Mouse (Mus musculus) urinary bladder, postnatal 14 days (tissue): ENCODE data around the gene Sirt4.
A peak's percentile ranks its signal among the peaks of the same experiment; 100 is the strongest.
"Not testable (repeated sequence)": the region's sequence is repeated elsewhere in the genome, so short reads cannot be mapped to it uniquely, and the experiment has no call there.

Experiments used
- DNase-seq: peaks from one replicate; pipeline ENCODE4 v3.0.0; 2021; ENCODE audit warnings: low spot score

Gene Sirt4

DNA sequence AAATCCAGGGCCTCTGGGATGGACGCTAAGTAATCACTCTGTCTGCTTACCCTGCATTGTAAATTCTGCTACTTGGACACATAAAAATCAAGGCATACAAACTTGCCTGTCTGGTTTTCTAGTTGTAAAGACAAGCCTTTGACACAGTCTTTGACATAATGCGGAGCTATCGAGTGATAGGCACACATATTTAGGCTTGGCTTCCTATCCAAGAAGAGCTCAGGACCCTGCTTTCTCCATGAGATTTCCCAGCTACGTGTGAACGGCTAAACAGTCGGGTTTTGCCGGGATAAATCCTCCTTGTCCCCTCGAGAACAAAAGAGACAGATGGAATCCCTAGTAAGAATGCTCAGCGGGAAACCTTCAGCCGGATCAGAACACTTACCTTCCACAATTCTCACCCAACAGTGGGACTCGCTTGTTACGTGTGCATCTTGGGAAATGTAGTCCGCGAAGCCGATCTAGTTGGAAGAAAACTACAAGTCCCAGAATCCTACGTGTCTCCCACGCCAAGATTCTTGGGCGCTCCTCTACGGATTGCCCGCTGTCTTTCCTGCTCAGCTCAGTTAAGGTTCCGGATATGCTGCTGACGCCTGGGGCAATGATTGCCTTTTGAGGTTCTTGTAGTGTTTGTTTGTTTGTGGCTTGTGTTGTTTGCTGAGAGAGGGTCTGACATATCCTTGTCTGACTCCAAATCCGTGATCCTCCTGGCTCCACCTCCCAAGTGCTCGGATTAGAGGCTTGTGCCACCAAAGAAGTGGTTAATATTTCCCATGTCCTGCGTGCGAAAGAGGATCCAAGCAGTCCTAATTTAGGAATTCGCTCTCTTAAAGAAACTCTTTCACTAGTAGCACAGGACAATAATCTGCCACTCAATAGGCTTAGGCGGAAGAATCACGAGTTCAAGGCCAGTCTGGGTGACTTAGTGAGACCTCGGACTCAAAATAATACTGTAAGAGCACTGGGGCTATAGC lies at the start of gene Sirt4:
TSS of gene Sirt4 (minus strand) at position 779 of the 974 bp plus-strand sequence.
- DNase-seq: peak; percentile 82

DNA sequence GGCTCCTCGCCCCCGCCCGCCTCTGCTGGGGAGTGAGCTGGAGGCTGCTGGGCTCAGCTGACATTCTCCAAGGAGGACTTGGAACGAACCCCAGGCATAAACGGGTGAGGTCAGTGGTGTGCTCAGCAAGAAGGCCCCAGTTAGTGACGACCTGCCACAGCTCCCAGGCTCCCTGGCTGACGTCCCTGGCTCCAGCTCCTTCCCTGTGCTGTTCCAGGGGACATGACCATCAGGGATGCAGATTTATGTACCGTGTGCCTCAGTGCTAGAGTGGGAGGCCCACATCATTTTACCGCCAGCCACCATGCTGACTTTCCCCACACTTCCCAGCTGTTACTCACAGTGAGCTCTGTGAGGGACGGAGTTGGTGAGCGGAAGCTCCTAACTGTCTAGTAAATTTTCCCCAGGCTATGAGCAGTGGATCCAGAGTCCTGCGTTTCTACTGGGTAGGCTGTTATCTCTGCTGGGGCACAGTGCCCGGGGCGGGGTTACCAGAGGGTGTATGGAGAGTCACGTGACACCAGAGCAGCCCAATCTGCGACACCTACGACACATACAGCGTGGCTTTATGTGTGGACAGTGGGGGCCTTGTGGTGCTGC lies 47.2 kb upstream of the Sirt4 start:
- DNase-seq: peak; percentile 87

DNA sequence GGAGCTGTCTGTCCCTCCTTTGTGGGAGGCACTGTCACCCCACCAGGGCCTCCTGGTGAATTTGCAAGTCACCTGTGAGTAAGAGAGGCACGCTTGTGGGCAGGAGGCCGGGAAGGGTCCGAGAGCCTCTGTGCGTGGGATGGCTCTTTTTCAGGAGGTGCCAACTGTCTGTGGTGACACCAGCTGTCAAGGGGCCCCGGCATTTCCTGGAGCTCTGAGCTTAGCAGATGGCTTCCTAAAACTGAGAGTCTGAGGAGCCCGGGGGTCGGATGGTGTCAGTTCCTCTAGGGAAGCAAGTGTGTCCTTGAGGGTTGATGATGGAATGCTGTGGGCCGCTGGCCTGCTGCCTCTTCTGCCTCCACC lies 45.9 kb upstream of the Sirt4 start:
- DNase-seq: no peak

- no peak for DNase-seq
Observed at GRCm38 (mm10) chr5:115529742-115530446, 45.4 kb upstream of the Sirt4 start.

DNA sequence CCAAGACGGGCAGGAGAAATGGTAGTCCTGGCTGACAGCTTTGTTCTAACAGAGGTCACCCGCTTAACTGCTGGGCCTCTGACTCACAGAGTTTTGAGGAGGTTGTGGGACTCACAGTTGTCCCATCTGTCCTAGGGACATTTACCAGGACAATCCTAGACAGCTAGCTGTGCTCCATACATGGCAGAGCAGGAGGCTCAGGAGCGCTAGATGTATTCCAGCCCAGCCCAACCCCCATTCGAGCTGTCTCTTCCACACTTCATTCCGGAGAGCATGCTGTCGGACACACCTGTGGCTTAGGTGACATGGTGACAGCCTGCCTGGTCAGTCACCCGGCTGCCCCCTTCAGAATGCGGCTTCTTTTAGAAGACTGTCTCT lies 44.8 kb upstream of the Sirt4 start:
- no peak for DNase-seq

DNA sequence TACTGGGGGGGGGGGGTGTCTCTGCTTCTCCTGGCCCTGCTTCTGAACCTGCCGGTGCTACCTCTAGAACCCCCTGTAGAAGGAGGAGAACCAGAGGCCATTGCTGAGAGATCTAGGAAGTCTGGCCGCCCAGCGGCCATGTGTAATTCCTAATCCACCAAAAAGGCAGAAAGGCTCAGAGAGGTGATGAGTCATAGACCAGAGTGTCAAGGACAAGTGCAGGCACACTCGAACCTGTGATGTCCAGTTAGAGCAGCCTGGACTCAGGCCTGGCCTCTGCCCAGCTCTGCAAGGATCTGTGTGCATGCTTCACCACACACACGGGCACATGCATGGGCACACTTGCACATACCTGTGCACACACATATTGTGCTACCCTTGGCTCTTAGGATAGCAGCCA lies 43.6 kb upstream of the Sirt4 start:
- no peak for DNase-seq

DNA sequence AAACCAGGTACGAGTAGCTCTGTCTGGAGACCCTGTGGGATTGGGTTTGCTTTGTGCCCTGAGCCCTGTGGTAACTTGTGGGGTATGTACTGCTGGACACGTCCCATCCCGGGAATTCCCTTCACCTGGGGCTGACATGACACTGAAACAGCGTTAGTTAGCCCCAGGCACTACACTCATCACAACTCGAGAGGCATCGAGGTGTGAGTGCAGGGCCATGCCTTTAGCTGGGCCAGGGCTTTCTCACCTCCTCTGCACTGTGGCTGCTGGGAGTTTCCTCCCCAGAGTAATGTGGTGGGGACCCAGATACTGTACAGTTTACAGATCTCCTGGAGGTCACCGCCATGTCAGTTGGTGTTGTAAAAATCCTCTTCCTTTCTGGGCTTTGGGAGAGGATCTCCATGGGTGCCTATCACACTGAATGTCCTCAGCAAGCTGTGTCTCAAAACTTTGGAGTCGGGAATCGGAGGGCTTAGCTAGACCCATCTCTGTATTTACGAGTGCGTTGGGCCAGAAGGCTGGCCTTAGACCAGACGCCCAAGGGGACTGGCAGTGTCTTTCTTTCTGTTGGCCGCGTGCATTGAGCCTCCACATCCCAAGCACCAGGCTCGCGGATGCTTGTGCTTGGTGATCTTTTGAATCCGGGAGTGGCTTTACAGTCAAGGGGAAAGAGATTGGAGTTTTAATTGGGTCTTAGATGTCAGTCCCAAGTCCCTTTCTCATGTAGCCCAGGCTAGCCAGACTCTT lies 42.1 kb upstream of the Sirt4 start:
- no peak for DNase-seq

- DNase-seq: peak; percentile 83
Observed at GRCm38 (mm10) chr5:115525943-115526342, 41.4 kb upstream of the Sirt4 start.

- DNase-seq: no peak
Observed at GRCm38 (mm10) chr5:115525416-115525815, 40.9 kb upstream of the Sirt4 start.

DNA sequence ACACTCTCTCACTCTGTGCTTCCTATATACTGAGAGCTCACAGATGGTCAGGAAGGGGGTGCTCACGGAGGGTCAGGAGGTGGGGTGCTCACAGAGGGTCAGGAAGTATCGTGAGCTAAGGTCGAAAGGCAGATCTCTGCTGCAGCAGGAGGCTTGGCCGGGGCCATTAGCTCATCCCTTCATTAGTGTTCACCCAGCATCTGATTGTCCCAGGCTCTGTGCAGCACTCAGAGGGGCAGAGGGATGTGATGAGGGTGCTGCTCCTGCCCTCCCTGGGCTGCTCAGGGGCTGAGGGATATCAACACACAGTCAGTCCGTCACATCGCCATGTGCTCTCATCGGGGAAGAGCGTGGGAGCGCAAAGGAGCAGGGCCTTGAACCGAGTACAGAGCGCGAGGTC lies 39.9 kb upstream of the Sirt4 start:
- no peak for DNase-seq

- no peak for DNase-seq
Observed at GRCm38 (mm10) chr5:115523971-115524370, 39.4 kb upstream of the Sirt4 start.

- no peak for DNase-seq
Observed at GRCm38 (mm10) chr5:115522981-115523499, 38.5 kb upstream of the Sirt4 start.

DNA sequence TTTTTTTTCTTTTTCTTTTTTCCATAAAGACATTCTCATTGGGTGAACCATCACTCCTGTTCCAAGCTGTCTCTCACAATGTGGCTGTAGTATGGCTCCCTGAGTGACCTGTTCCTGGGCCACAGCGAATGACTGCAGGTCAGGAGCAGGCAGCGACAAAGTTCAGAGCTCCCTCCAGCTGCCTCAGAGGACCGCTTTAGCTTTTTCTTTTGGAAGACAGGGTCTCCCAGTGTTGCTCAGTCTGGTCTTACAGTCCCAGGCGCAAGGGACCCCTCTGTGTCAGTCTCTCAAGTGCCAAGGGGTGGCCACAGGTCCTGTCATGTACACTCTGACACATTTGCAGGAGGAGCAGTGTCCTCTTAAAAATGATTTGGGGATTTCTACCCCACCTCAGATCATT lies 38.0 kb upstream of the Sirt4 start:
- no peak for DNase-seq

- peak; percentile 68 for DNase-seq
Observed at GRCm38 (mm10) chr5:115521553-115522461, 37.3 kb upstream of the Sirt4 start.

GRCm38 (mm10) chr5:115520325-115520869 lies 35.9 kb upstream of the Sirt4 start:
- no peak for DNase-seq

GRCm38 (mm10) chr5:115518214-115518613 lies 33.7 kb upstream of the Sirt4 start:
- DNase-seq: not testable (repeated sequence)

GRCm38 (mm10) chr5:115517501-115517900 lies 33.0 kb upstream of the Sirt4 start:
- DNase-seq: no peak

DNA sequence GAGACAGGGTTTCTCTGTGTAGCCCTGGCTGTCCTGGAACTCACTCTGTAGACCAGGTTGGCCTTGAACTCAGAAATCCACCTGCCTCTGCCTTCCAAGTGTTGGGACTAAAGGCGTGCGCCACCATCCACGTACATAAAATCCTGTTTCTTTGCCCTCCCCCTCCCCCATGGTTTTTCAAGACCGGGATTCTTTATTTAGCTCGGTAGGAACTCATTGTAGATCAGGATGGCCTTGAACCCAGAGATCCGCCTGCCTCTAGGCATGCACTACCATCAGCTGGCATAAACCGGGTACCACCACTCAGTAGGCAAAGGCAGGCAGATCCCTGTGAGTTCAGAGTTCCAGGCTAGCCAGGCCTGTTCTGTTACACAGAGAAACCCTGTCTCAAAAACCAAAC lies 32.4 kb upstream of the Sirt4 start:
- DNase-seq: no peak

DNA sequence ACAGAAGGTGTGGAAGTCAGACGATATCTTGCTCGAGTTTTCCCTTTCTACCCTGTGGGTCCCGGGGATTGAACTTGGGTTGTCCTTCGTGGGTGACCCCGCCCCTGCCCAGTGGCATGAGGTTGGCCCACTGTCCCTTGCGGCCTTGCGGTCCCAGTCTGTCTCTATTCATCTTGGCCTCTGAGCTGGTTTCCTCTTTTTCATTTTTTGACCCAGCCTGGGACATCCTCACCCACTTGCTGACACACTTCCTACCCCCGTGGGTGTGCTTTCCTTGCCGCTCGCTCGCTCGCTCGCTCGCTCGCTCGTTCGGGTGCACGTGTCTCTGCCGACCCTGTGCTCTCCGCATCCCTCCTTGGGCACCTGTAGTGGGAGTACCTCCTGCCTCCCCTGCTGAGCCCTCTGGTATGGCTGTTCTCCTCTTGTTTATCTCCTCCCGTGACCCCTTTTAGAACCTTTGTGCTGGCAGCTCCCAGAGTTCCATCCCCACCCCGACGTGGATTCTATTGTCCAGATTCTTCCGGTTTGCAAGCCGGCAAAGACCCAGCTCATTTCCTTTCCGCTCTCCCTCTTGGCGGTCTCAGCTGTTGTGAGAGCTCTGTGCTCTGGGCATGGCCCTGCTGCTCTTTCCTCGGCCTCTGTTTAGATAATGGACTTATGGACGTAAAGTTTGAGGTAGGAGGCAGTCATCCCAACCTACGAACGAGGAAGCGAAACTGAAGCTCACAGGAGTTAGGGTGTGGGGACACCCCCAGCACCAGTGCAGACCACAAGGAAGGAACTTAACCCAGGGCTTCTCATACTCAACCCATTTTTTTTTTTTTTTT lies 31.8 kb upstream of the Sirt4 start:
- DNase-seq: no peak
